Mouse (Mus musculus): Measurements from ENCODE around the gene Tomm7. TPM values are rescaled to one million over a fixed set of nuclear protein-coding genes. Genes with fewer than 3 reads are reported as not detected.
"Not testable (repeated sequence)": the region's sequence is repeated elsewhere in the genome, so short reads cannot be mapped to it uniquely, and the experiment has no call there.

Gene Tomm7
- 10 to 100 TPM; 73.9 to 83.3 TPM for total RNA-seq (2021)
- long read RNA-seq, transcript Tomm7-201 (3 exons, 1,125 nt) = major isoform, 96 of 98 reads
- long read RNA-seq, partial matches to known transcripts = 0 of 98 reads
- long read RNA-seq, other reads (novel, unspliced or antisense) = 2 of 98 reads

GRCm38 (mm10) chr5:23843674-23844530 lies at the start of gene Tomm7:
Gene Tomm7, minus strand, starts transcription at chr5:23844161.
- peak; percentile 96 to 97 for DNase-seq (ENCODE audit: low spot score in 2 of 2)

- no peak for DNase-seq (ENCODE audit: low spot score in 2 of 2)
Observed at GRCm38 (mm10) chr5:23893156-23893863, 49.3 kb upstream of the Tomm7 start.

DNA sequence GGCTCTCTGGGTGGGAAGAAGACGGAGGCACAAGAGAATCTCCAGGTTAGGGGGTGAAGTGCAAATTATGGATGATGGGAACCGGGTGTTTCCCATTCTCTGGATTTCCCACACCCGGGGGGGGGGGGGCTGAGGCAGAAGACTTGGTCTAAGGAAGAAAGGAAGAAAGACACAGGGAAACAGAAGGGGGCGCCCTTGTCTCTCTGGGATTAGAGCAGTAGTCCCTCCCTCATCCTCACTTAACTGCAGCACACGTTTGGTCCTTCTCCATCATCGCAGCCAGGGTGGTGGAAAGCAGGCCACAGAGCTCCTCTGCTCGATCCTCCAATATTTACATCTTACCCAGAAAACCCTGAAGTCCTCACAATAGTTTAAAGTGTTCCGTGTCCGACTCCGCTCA lies 46.8 kb upstream of the Tomm7 start:
- peak; percentile 75 to 82 for DNase-seq (ENCODE audit: low spot score in 2 of 2)

GRCm38 (mm10) chr5:23889461-23889860 lies 45.5 kb upstream of the Tomm7 start:
- no peak for DNase-seq (ENCODE audit: low spot score in 2 of 2)

DNA sequence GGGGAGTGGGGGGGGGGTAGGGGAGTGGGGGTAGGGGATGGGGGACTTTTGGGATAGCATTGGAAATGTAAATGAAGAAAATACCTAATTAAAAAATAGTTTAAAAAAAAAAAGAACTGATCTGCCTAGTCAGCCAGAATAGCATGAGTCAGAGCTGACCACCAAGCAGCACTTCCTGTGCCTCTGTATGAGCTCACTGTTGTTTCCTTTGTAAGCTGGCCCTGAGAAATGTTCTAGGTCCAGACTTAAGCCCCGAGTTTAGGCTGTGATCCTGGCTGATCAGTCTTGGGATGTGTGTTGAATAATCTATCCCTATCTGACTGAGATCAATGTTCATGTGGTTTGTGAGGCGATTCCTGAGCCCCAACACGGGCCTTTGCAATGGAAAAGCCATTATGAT lies 43.1 kb upstream of the Tomm7 start:
- DNase-seq (ENCODE audit: low spot score in 2 of 2) = no peak

DNA sequence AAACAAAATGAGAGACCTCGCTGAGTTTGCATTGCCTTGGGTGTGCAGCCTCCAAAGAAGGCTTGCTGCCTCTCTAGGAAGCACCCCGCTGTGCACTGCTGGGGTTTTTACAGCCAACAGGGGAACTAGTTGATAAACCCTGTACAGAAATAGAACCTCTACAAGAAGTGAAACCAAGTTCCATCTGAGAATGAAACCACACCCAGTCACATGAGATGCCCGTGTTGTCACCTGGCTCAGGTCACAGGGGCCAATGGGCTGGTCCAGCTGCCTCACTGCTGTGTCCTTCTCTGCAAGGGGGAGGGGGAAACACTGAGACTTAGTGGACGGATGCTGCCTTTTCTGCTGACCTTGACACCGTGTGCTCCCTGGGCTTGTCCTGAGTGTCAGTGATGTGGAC lies 30.5 kb upstream of the Tomm7 start:
- no peak for DNase-seq (ENCODE audit: low spot score in 2 of 2)

DNA sequence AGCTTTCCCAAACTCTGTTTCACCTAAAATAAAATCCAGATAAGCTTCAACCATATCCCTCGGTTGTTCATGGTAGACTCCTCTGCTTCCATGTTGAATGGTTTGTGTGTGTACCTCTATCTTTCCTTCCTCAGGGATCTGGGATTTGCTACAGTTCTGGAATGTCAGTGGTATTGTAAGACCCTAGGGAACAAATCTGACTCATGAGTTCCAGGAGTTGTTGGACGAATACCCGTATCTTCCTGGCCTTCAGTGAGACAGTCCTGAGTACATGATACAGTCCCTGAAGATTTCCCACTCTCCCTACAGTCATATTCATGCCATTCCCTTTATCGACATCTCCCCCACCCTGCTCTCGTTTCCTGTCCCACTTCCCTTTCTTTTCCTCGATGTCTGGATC lies 28.6 kb upstream of the Tomm7 start:
- DNase-seq (ENCODE audit: low spot score in 2 of 2) = no peak

GRCm38 (mm10) chr5:23871323-23871722 lies 27.4 kb upstream of the Tomm7 start:
- DNase-seq (ENCODE audit: low spot score in 2 of 2) = not testable (repeated sequence)

DNA sequence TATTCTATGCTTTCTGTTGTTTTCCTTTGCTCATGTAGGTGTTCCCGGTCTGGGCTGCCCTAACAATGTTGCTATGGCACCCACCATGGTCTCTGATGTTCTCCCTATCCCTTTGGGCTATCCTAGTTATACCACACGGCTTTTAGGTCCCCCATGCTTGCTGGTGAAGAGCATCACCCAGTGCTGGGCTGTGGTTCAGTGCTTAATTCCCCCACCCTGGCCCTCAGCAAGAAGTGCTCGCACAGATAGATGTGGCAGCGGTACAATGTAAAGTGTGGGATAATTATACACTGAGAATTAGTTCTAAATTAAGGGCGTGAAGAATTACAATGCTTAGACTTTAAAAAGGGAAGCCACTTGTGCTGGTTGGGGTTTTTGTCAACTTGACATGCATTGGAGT lies 22.0 kb upstream of the Tomm7 start:
- DNase-seq (ENCODE audit: low spot score in 2 of 2) = no peak

GRCm38 (mm10) chr5:23864054-23864965 lies 20.3 kb upstream of the Tomm7 start:
- no peak for DNase-seq (ENCODE audit: low spot score in 2 of 2)

DNA sequence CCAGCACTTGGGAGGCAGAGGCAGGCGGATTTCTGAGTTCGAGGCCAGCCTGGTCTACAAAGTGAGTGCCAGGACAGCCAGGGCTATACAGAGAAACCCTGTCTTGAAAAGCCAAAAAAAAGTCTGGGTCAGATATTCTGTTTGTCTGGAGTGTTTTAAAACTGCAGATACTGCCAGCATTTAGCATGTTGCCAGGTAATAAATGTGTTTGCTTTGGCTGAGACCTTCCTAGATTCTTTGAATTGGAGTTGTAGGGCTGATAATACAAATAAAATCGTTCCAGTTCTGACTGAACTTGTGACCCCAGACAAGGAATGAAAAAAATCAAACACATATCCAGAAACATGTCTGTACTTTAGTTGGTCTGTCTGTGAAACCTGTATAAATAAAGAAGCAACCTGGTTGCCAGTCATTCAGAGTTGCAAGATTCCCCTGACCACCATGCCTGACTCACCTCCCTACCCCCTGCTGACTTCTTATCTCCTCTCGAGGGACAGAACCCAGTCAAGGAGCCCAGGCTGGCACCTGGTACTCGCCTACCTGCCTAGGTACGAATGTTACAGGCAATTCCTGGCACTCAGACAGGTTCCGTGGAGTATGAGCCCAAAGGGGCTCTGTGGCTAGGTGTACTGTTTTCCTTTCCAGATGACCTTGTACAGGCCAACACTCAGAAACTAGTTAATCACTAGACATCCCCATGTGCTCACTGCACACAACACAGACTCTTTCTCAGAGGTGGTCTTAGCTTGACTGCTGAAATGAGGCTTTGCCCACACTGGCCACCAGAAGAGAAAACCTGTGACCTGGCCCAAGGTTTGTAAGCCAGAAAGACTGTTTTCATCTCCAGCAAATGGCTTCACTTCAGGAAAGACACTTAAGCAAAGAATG lies 19.4 kb upstream of the Tomm7 start:
- DNase-seq (ENCODE audit: low spot score in 2 of 2) = no peak

- no peak for DNase-seq (ENCODE audit: low spot score in 2 of 2)
Observed at GRCm38 (mm10) chr5:23862291-23862690, 18.3 kb upstream of the Tomm7 start.

DNA sequence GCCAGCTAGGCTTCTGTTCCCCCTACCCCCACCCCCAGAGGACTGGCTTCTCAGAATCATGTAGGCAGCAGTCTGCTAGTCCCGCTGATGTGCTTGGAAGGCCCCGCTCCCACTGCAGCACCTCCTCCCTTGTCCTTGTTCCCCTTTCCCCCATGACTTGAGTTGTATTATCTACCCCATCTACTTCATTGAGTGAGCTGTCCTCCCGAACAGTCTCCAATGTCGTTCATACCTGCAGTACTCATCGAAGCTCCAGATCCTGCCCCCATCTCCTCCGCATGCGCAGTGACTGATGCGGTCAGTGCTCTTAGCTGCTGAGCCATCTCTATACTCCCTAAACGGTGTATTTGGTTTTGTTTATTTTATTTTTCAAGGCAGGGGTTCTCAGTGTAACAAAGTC lies 17.8 kb upstream of the Tomm7 start:
- DNase-seq (ENCODE audit: low spot score in 2 of 2) = no peak

DNA sequence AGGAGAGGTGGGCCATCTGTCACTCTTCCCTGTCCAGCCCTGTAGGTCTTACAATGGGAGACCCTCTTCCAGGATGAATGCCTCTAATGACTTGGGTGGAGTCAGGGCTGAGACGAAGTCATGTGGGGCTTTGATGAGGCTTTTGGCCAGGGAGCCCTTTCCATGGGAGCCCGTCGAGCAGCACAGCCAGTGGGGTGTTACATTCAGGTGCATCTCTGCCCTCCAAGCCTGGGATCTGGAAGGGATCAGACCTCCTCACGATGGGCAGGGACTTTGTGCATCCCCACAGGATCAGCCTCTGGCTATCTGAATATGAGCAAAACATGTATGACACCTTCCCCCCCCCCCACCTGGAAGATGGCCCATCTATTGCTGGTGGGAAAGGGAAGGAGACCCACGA lies 15.9 kb upstream of the Tomm7 start:
- DNase-seq (ENCODE audit: low spot score in 2 of 2) = no peak

DNA sequence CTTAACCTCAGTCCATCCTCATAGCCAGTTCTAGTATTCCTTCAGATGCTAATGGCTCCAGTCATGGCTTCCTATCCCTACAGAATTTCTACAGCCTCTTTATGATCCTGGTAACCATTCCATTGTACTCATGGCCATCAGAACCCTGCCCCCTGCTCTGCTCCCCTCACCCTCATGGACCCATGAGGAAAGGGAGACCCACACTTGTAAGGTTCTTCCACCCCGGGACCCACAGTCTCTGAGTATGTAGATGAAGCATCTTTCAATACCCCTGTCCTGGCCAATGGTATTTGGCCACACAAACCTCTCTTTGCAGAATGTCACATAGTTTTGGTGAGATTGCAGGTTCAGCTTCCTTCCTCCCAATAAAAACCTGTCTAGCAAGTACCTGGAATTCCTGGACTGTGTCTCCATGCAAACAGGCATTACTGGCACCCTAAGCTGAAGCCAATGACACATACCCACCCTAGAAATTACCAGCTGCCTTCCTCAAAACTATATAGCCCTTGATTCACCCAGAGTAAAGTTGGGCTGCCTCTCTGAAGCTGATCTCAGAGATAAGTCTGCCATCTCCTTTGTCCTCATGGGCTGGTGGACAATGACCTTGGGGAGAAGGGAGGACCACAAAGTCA lies 15.2 kb upstream of the Tomm7 start:
- no peak for DNase-seq (ENCODE audit: low spot score in 2 of 2)

DNA sequence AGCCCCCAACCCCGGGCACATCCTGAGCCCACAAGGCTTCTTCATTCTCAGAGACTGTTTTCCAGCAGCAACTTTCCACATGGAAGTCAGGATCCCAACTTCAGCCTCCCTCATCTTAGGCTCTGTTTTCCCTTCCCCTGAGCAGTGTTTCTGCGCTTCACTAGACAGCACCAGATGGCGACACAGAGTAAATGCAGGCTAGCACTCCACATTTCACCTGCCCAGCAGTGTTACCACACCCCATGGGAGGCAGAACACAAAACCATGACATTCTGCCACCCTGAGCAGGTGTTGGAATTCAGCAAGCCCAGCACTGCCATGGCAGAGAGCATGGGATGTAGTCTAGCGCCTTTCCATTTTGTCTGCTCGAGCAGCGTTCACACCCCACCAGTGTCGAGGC lies 14.7 kb upstream of the Tomm7 start:
- DNase-seq (ENCODE audit: low spot score in 2 of 2) = no peak

DNA sequence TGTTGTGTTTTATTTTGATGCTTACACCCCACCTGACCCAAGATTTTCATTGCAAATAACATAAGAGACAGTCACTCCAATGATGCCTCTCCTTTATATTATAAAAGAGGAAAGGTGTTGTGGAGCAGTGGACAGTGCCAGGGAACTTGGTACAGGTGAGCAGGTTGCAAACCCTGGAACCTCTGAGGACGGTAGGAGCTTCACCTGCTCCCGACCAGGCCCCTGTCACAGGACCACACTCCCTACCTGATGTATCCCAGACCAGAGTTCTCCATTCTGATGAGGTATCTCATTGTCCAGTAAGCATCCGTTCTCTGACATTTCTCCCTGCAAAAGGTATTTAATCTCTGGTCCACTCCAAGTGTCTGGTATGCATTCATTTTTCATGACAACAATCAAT lies 14.0 kb upstream of the Tomm7 start:
- DNase-seq (ENCODE audit: low spot score in 2 of 2) = no peak

- DNase-seq (ENCODE audit: low spot score in 2 of 2) = no peak
Observed at GRCm38 (mm10) chr5:23857189-23857588, 13.2 kb upstream of the Tomm7 start.

GRCm38 (mm10) chr5:23856164-23856563 lies 12.2 kb upstream of the Tomm7 start:
- no peak for DNase-seq (ENCODE audit: low spot score in 2 of 2)

DNA sequence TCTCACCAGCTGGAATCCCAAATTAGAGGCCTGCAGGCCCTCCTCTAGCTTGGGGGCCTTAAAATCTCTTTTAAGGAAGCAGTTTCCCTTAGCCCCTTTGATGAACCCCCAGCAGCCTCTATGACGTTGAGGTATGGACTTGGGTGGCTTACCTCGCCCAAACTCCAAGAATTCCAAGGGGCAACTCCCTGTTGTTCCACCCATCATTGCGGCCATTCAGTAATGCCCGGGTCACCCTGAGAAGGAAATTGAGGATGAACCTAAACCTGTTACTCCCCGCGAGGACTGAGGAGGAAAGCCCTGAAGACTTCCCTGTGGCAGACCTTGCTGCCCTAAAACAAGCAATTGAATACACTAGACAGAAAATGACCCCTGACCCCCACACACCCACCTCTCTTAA lies 11.5 kb upstream of the Tomm7 start:
- DNase-seq (ENCODE audit: low spot score in 2 of 2) = no peak
